Mouse (Mus musculus): ENCODE measurements around the gene Pxmp2.

GRCm38 (mm10) chr5:110286446-110287083 lies 579 bp upstream of the Pxmp2 start:
- TF ChIP-seq CTCF (IDR thresholded peaks at IDR 0.05; ENCODE audit: low read depth, low read length) (no peak), POLR2A (IDR thresholded peaks at IDR 0.05; ENCODE audit: borderline replicate concordance, low read depth, low read length) (no peak)

Data from bone marrow macrophage, adult 2 months (primary cell).